30 mouse cellular contexts compared by ENCODE assay signal in the genomic region with DNA sequence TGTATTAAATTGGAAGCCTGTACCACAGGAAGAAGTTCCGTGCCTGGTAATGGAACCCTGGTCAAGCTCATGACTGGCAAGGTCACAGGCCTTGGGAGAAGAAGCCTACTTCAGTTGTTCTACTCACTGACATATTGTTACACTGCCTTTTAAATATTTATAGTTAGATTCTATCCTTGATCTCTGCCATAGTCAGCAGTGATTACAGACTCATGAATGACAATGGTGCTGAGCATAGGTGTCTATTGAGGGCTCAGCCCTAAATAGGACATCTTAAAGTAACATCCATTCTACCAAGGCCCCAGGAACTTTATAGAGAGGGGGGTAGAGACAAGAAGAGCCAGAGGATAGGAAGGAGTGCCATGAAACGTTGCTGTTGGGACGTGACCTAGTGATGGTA. TPM values are rescaled to one million over a fixed set of nuclear protein-coding genes. Genes with fewer than 3 reads are reported as not detected.
"Had no signal": no experiment of that assay in that cellular context is flagged by ENCODE, and none has a peak within 500 bp of the region (broad histone marks: within the 10 kb centered on the region; RNA-seq: fewer than 3 reads in every experiment).

No protein-coding gene starts in this region.

- H3K27ac ChIP-seq: heart, embryonic 13.5 days; heart, embryonic 15.5 days; hindbrain, embryonic 10.5 days; hindbrain, embryonic 12.5 days; hindbrain, embryonic 13.5 days; hindbrain, embryonic 14.5 days; hindbrain, embryonic 15.5 days; hindbrain, postnatal 0 days; intestine, embryonic 15.5 days; kidney, embryonic 15.5 days; kidney, postnatal 0 days; layer of hippocampus, adult 2 months; left cerebral cortex, adult 2 months had no signal

- DNase-seq: heart, postnatal 10 days; heart, postnatal 14 days; heart, postnatal 36 days; heart, postnatal 4 days; kidney, adult 11 months; kidney, adult 18-20 months; kidney, adult 2 months; kidney, adult 8-10 months; kidney, adult 9 months; kidney, postnatal 10 days; kidney, postnatal 14 days; kidney, postnatal 25 days; kidney, postnatal 36 days; kidney, postnatal 4 days had no signal

- H3K4me3 ChIP-seq: heart, embryonic 12.5 days; heart, embryonic 13.5 days; heart, embryonic 15.5 days; hindbrain, embryonic 10.5 days; hindbrain, embryonic 12.5 days; hindbrain, embryonic 13.5 days; hindbrain, embryonic 15.5 days; intestine, embryonic 15.5 days; kidney, embryonic 15.5 days; layer of hippocampus, adult 2 months; left cerebral cortex, adult 2 months had no signal

RNA-seq across cellular contexts. Expression of a gene that starts 13.2 kb away (rescaled TPM):
- total RNA-seq: heart, postnatal 25 days; hematopoietic stem cell, adult 5-6 weeks had no signal
